Mouse (Mus musculus) forebrain, embryonic 14.5 days (tissue): ENCODE data around the gene Scaf8. TPM values are rescaled to one million over a fixed set of nuclear protein-coding genes. Genes with fewer than 3 reads are reported as not detected.
"Not testable (repeated sequence)": the region's sequence is repeated elsewhere in the genome, so short reads cannot be mapped to it uniquely, and the experiment has no call there.

Experiments
- ATAC-seq: fragments of 200-750 bp; cut with Nextera tagmentation; 2 replicates; pipeline ENCODE4 v1.8.0; 2017; ENCODE audit warnings: mild to moderate bottlenecking, moderate library complexity
- DNase-seq: peaks from one replicate; pipeline ENCODE4 v3.0.0-alpha.2; 2015; ENCODE audit warnings: low spot score
- H3K27ac ChIP-seq: fragments of 300-500 bp; sonication (generic); 2 replicates; pipeline ENCODE4 v1.5.1; 2014; ENCODE audit warnings: low read depth, mild to moderate bottlenecking, control low read depth, low read length, moderate library complexity
- H3K27me3 ChIP-seq: fragments of 300-500 bp; sonication (generic); replicated peaks from 2 replicates; pipeline ENCODE4 v1.6.1; 2014; ENCODE audit warnings: low read length, control low read depth, mixed read lengths; ENCODE audit not compliant: control insufficient read depth, insufficient read depth
- H3K36me3 ChIP-seq: fragments of 300-500 bp; sonication (generic); 2 replicates; pipeline ENCODE4 v1.6.1; 2014; ENCODE audit warnings: low read length, control low read depth; ENCODE audit not compliant: control insufficient read depth, insufficient read depth
- H3K4me1 ChIP-seq: fragments of 300-500 bp; sonication (generic); 2 replicates; pipeline ENCODE4 v1.6.1; 2014; ENCODE audit warnings: antibody characterized with exemption, low read length, control low read depth; ENCODE audit not compliant: control insufficient read depth, insufficient read depth
- H3K4me2 ChIP-seq: fragments of 300-500 bp; sonication (generic); 2 replicates; pipeline ENCODE4 v1.6.1; 2014; ENCODE audit warnings: mild to moderate bottlenecking, control low read depth, low read length
- H3K4me3 ChIP-seq: fragments of 300-500 bp; sonication (generic); 2 replicates; pipeline ENCODE4 v1.5.1; 2014; ENCODE audit warnings: low read depth, low read length, control low read depth
- H3K9ac ChIP-seq: fragments of 300-500 bp; sonication (generic); 2 replicates; pipeline ENCODE4 v1.6.1; 2014; ENCODE audit warnings: mild to moderate bottlenecking, low read length, control low read depth, moderate library complexity
- H3K9me3 ChIP-seq: fragments of 300-500 bp; sonication (generic); replicated peaks from 2 replicates; pipeline ENCODE4 v1.6.1; 2016; ENCODE audit warnings: low read length, control low read depth, mixed read lengths; ENCODE audit not compliant: control insufficient read depth
- WGBS: fragments of 180-500 bp; shearing (Covaris S2); extraction: QIAGEN DNeasy Blood & Tissue Kit; methylation state at CpG from one replicate; pipeline ENCODE4 v1.1.7; 2014; 5-methylcytosine and 5-hydroxymethylcytosine counted together
- polyA plus RNA-seq: library from polyadenylated mRNA; unstranded; fragments of >200 nt; fragmentation: Nextera tagmentation; extraction: Ambion mirVana; gene quantifications from 2 replicates; pipeline ENCODE4 v1.2.1, GENCODE M21; 2014

Gene Scaf8
- polyA plus RNA-seq, 1 experiment from 2014 or later = 15.9 TPM

GRCm38 (mm10) chr17:3136127-3136526 is 21.4 kb downstream of the Scaf8 start:
- Histone ChIP-seq H3K9me3 (no peaks in the 10 kb centered on the region), H3K9ac (no peak overlapping the region), H3K27me3 (no peaks in the 10 kb centered on the region), H3K4me1 (no peaks in the 10 kb centered on the region), H3K4me2 (no peak overlapping the region), H3K27ac (no peak overlapping the region), H3K4me3 (no peak overlapping the region), H3K36me3 (peaks cover 13% of the 10 kb centered on the region)
- no peak for DNase-seq
- no peak for ATAC-seq
- 94% methylated on average over 7 of the region's 7 CpGs for WGBS

GRCm38 (mm10) chr17:3138387-3138786 is 23.6 kb downstream of the Scaf8 start:
- no peak for ATAC-seq
- H3K4me3 ChIP-seq = no peak overlapping the region
- H3K27ac ChIP-seq = no peak overlapping the region
- 75% methylated on average over 3 of the region's 3 CpGs for WGBS
- H3K27me3 ChIP-seq = no peaks in the 10 kb centered on the region
- H3K9ac ChIP-seq = no peak overlapping the region
- no peak for DNase-seq
- peaks cover 3% of the 10 kb centered on the region; the same call in 1 of the 2 replicates for H3K36me3 ChIP-seq
- H3K4me1 ChIP-seq = no peaks in the 10 kb centered on the region
- H3K4me2 ChIP-seq = no peak overlapping the region
- no peaks in the 10 kb centered on the region for H3K9me3 ChIP-seq

GRCm38 (mm10) chr17:3140100-3140499 is 25.3 kb downstream of the Scaf8 start:
- H3K36me3 ChIP-seq = 0 out of 2 replicates have a peak, but pooled peaks cover 3% of the 10 kb centered on the region
- H3K4me2 ChIP-seq = no peak overlapping the region
- no peak overlapping the region for H3K27ac ChIP-seq
- H3K9me3 ChIP-seq = no peaks in the 10 kb centered on the region
- no peak overlapping the region for H3K4me3 ChIP-seq
- DNase-seq (no peak), ATAC-seq (no peak)
- 94% methylated on average over 1 of the region's 1 CpGs for WGBS
- H3K4me1 ChIP-seq = no peaks in the 10 kb centered on the region
- H3K9ac ChIP-seq = no peak overlapping the region
- H3K27me3 ChIP-seq = no peaks in the 10 kb centered on the region

- H3K4me2 ChIP-seq = no peak overlapping the region
- peaks cover 25% of the 10 kb centered on the region for H3K36me3 ChIP-seq
- no peaks in the 10 kb centered on the region for H3K27me3 ChIP-seq
- DNase-seq (no peak), ATAC-seq (no peak)
- no peak overlapping the region for H3K9ac ChIP-seq
- no peaks in the 10 kb centered on the region for H3K9me3 ChIP-seq
- no peak overlapping the region for H3K4me3 ChIP-seq
- WGBS = 94% methylated on average over 1 of the region's 1 CpGs
- H3K27ac ChIP-seq = no peak overlapping the region
- no peaks in the 10 kb centered on the region for H3K4me1 ChIP-seq
Observed at GRCm38 (mm10) chr17:3148853-3149252, 34.1 kb downstream of the Scaf8 start.

GRCm38 (mm10) chr17:3149541-3149940 is 34.8 kb downstream of the Scaf8 start:
- DNase-seq (no peak), ATAC-seq (no peak)
- no peak overlapping the region for H3K4me2 ChIP-seq
- H3K4me1 ChIP-seq = no peaks in the 10 kb centered on the region
- WGBS = 95% methylated on average over 1 of the region's 1 CpGs
- no peak overlapping the region for H3K27ac ChIP-seq
- H3K4me3 ChIP-seq = no peak overlapping the region
- H3K9me3 ChIP-seq = no peaks in the 10 kb centered on the region
- H3K9ac ChIP-seq = no peak overlapping the region
- H3K36me3 ChIP-seq = peaks cover 31% of the 10 kb centered on the region
- H3K27me3 ChIP-seq = no peaks in the 10 kb centered on the region

GRCm38 (mm10) chr17:3150701-3151100 is 35.9 kb downstream of the Scaf8 start:
- H3K27ac ChIP-seq, H3K4me2 ChIP-seq, H3K9me3 ChIP-seq, H3K27me3 ChIP-seq, H3K9ac ChIP-seq, DNase-seq, ATAC-seq, H3K4me3 ChIP-seq, H3K4me1 ChIP-seq: not testable (repeated sequence)
- WGBS = 97% methylated on average over 1 of the region's 1 CpGs
- H3K36me3 ChIP-seq = peaks cover 30% of the 10 kb centered on the region

GRCm38 (mm10) chr17:3151181-3151580 is 36.4 kb downstream of the Scaf8 start:
- no peak overlapping the region for H3K9ac ChIP-seq
- no peak overlapping the region for H3K27ac ChIP-seq
- no peaks in the 10 kb centered on the region for H3K4me1 ChIP-seq
- ATAC-seq (no peak), DNase-seq (no peak)
- H3K27me3 ChIP-seq = no peaks in the 10 kb centered on the region
- no peak overlapping the region for H3K4me3 ChIP-seq
- H3K4me2 ChIP-seq = no peak overlapping the region
- H3K9me3 ChIP-seq = no peaks in the 10 kb centered on the region
- peaks cover 32% of the 10 kb centered on the region for H3K36me3 ChIP-seq

- not testable (repeated sequence) for H3K27ac ChIP-seq, ATAC-seq, H3K9ac ChIP-seq, H3K9me3 ChIP-seq, DNase-seq, H3K27me3 ChIP-seq, H3K4me3 ChIP-seq, H3K4me2 ChIP-seq, H3K4me1 ChIP-seq
- peaks cover 32% of the 10 kb centered on the region for H3K36me3 ChIP-seq
- WGBS = 88% methylated on average over 9 of the region's 9 CpGs
Observed at GRCm38 (mm10) chr17:3156176-3156575, 41.4 kb downstream of the Scaf8 start.

- H3K9me3 ChIP-seq = no peaks in the 10 kb centered on the region
- DNase-seq (no peak), ATAC-seq (no peak)
- no peak overlapping the region for H3K9ac ChIP-seq
- no peak overlapping the region for H3K4me3 ChIP-seq
- H3K36me3 ChIP-seq = peaks cover 30% of the 10 kb centered on the region
- no peak overlapping the region for H3K27ac ChIP-seq
- no peaks in the 10 kb centered on the region for H3K27me3 ChIP-seq
- H3K4me2 ChIP-seq = no peak overlapping the region
- H3K4me1 ChIP-seq = no peaks in the 10 kb centered on the region
Observed at GRCm38 (mm10) chr17:3157016-3157415, 42.2 kb downstream of the Scaf8 start.
